Mouse (Mus musculus): ENCODE measurements at regions not wholly inside any gene's neighbourhood (a gene's known extent, or its start where the extent isn't known, plus 50 kb on each side); places are given as distances from the start of the nearest gene placed in this dataset.

GRCm38 (mm10) chr3:56393134-56393533, 209.6 kb upstream of the Nbea start:
- DNase-seq (ENCODE audit: low spot score): no peak
- Histone ChIP-seq H3K4me1 (ENCODE audit: insufficient read depth, low read length) (no peaks in the 10 kb centered on the region), H3K27ac (ENCODE audit: low read depth, low read length) (no peak overlapping the region), H3K36me3 (ENCODE audit: insufficient read depth, low read length) (no peaks in the 10 kb centered on the region), H3K9ac (replicated peaks; ENCODE audit: low read length, poor library complexity, severe bottlenecking) (no peak overlapping the region), H3K4me3 (ENCODE audit: low read depth, low read length) (no peak overlapping the region), H3K27me3 (ENCODE audit: insufficient read depth, low read length) (no peaks in the 10 kb centered on the region), H3K9me3 (ENCODE audit: low read length) (no peaks in the 10 kb centered on the region), H3K4me2 (ENCODE audit: low read depth, low read length, poor library complexity, severe bottlenecking) (no peak overlapping the region)
- WGBS: 92% methylated on average over 5 of the region's 5 CpGs
- no peak for TF ChIP-seq CTCF (IDR thresholded peaks at IDR 0.05)
- ATAC-seq (ENCODE audit: low FRiP score): no peak

GRCm38 (mm10) chr3:56380316-56380715, 196.8 kb upstream of the Nbea start:
- Histone ChIP-seq H3K36me3 (ENCODE audit: insufficient read depth, low read length) (no peaks in the 10 kb centered on the region), H3K4me2 (ENCODE audit: low read depth, low read length, poor library complexity, severe bottlenecking) (no peak overlapping the region), H3K9ac (replicated peaks; ENCODE audit: low read length, poor library complexity, severe bottlenecking) (no peak overlapping the region), H3K27me3 (ENCODE audit: insufficient read depth, low read length) (no peaks in the 10 kb centered on the region), H3K27ac (ENCODE audit: low read depth, low read length) (no peak overlapping the region), H3K4me1 (ENCODE audit: insufficient read depth, low read length) (no peaks in the 10 kb centered on the region), H3K4me3 (ENCODE audit: low read depth, low read length) (no peak overlapping the region), H3K9me3 (ENCODE audit: low read length) (no peaks in the 10 kb centered on the region)
- TF ChIP-seq CTCF (IDR thresholded peaks at IDR 0.05): no peak
- ATAC-seq (ENCODE audit: low FRiP score): no peak
- no peak for DNase-seq (ENCODE audit: low spot score)

- Histone ChIP-seq H3K4me3 (ENCODE audit: low read depth, low read length) (no peak overlapping the region), H3K9me3 (ENCODE audit: low read length) (no peaks in the 10 kb centered on the region), H3K36me3 (ENCODE audit: insufficient read depth, low read length) (no peaks in the 10 kb centered on the region), H3K27me3 (ENCODE audit: insufficient read depth, low read length) (no peaks in the 10 kb centered on the region), H3K27ac (ENCODE audit: low read depth, low read length) (no peak overlapping the region), H3K9ac (replicated peaks; ENCODE audit: low read length, poor library complexity, severe bottlenecking) (no peak overlapping the region), H3K4me2 (ENCODE audit: low read depth, low read length, poor library complexity, severe bottlenecking) (no peak overlapping the region), H3K4me1 (ENCODE audit: insufficient read depth, low read length) (no peaks in the 10 kb centered on the region)
- ATAC-seq (ENCODE audit: low FRiP score): no peak
- WGBS: 69% methylated on average over 3 of the region's 3 CpGs
- no peak for DNase-seq (ENCODE audit: low spot score)
- TF ChIP-seq CTCF (IDR thresholded peaks at IDR 0.05): no peak
Measured at GRCm38 (mm10) chr3:56379500-56379899, 196.0 kb upstream of the Nbea start.

GRCm38 (mm10) chr3:56362543-56362942, 179.0 kb upstream of the Nbea start:
- H3K9me3 ChIP-seq (ENCODE audit: low read length): no peaks in the 10 kb centered on the region
- H3K4me1 ChIP-seq (ENCODE audit: insufficient read depth, low read length): no peaks in the 10 kb centered on the region
- 72% methylated on average over 2 of the region's 2 CpGs for WGBS
- H3K9ac ChIP-seq (replicated peaks; ENCODE audit: low read length, poor library complexity, severe bottlenecking): no peak overlapping the region
- TF ChIP-seq CTCF (IDR thresholded peaks at IDR 0.05): no peak
- no peak for ATAC-seq (ENCODE audit: low FRiP score)
- H3K4me2 ChIP-seq (ENCODE audit: low read depth, low read length, poor library complexity, severe bottlenecking): no peak overlapping the region
- H3K4me3 ChIP-seq (ENCODE audit: low read depth, low read length): no peak overlapping the region
- no peaks in the 10 kb centered on the region for H3K36me3 ChIP-seq (ENCODE audit: insufficient read depth, low read length)
- DNase-seq (ENCODE audit: low spot score): peak; percentile 13
- no peaks in the 10 kb centered on the region for H3K27me3 ChIP-seq (ENCODE audit: insufficient read depth, low read length)
- H3K27ac ChIP-seq (ENCODE audit: low read depth, low read length): no peak overlapping the region

GRCm38 (mm10) chr3:56357035-56357701, 173.7 kb upstream of the Nbea start:
- Histone ChIP-seq H3K4me2 (ENCODE audit: low read depth, low read length, poor library complexity, severe bottlenecking) (no peak overlapping the region), H3K27me3 (ENCODE audit: insufficient read depth, low read length) (no peaks in the 10 kb centered on the region), H3K4me3 (ENCODE audit: low read depth, low read length) (no peak overlapping the region), H3K9me3 (ENCODE audit: low read length) (no peaks in the 10 kb centered on the region), H3K4me1 (ENCODE audit: insufficient read depth, low read length) (no peaks in the 10 kb centered on the region), H3K36me3 (ENCODE audit: insufficient read depth, low read length) (no peaks in the 10 kb centered on the region), H3K9ac (replicated peaks; ENCODE audit: low read length, poor library complexity, severe bottlenecking) (no peak overlapping the region), H3K27ac (ENCODE audit: low read depth, low read length) (no peak overlapping the region)
- peak; percentile 70 for DNase-seq (ENCODE audit: low spot score)
- WGBS: 48% methylated on average over 6 of the region's 6 CpGs
- ATAC-seq (ENCODE audit: low FRiP score): peak; percentile 69; the same call in 1 of the 2 replicates
- peak; percentile 39 for TF ChIP-seq CTCF (IDR thresholded peaks at IDR 0.05)

- Histone ChIP-seq H3K27ac (ENCODE audit: low read depth, low read length) (no peak overlapping the region), H3K4me1 (ENCODE audit: insufficient read depth, low read length) (no peaks in the 10 kb centered on the region), H3K9ac (replicated peaks; ENCODE audit: low read length, poor library complexity, severe bottlenecking) (no peak overlapping the region), H3K4me2 (ENCODE audit: low read depth, low read length, poor library complexity, severe bottlenecking) (no peak overlapping the region), H3K9me3 (ENCODE audit: low read length) (no peaks in the 10 kb centered on the region), H3K4me3 (ENCODE audit: low read depth, low read length) (no peak overlapping the region), H3K36me3 (ENCODE audit: insufficient read depth, low read length) (no peaks in the 10 kb centered on the region), H3K27me3 (ENCODE audit: insufficient read depth, low read length) (no peaks in the 10 kb centered on the region)
- 55% methylated on average over 5 of the region's 5 CpGs for WGBS
- DNase-seq (ENCODE audit: low spot score) (peak; percentile 10), ATAC-seq (ENCODE audit: low FRiP score) (no peak)
- no peak for TF ChIP-seq CTCF (IDR thresholded peaks at IDR 0.05)
Measured at GRCm38 (mm10) chr3:56356163-56356882, 172.8 kb upstream of the Nbea start.

Data from midbrain, postnatal 0 days (tissue).